Mouse (Mus musculus): ENCODE results near the gene Cmip. TPM values are rescaled to one million over a fixed set of nuclear protein-coding genes. Genes with fewer than 3 reads are reported as not detected.

Gene Cmip
- polyA plus RNA-seq, 1 experiment from 2014 or later: 87.3 TPM

DNA sequence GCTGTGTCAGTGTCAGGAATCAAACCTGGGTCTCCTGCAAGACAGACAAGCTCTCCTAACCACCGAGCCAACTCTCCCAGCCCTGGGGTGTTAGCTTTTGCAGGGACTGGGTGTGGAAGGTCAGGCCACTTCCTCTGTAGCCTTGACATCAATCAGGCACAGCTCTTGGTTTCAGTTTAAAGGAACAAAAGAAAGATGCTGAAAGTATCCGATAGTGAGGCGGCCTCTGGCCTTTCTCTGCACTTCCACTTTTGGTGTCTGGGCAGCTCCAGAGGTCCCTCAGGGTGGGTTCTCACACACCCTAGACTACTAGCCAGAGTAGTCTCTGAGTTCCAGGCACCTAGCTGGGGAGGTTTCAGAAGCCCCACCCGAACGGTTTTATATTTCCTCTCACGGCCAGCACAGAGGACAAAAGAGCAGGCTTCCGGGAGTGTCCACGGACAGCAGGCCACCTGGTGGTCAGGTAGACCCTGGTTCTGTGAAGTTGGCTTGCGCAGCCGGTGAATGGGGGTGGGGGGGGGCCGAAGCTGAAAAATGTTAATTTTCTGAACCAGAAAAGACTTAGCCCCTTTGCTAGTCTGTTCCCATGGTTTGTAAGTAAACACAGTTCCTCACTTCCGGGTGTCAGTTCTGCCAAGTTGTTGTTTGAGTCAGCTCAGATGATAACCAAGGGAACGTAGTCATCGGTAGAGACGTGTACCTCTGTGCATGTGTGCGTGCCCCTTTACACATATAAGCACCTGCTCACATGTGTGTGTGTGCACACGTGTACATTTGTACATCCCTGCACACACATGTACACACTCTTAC is 25.5 kb downstream of the Cmip start:
- WGBS: 63% methylated on average over 17 of the region's 17 CpGs
- ATAC-seq (ENCODE audit: low FRiP score): no peak

DNA sequence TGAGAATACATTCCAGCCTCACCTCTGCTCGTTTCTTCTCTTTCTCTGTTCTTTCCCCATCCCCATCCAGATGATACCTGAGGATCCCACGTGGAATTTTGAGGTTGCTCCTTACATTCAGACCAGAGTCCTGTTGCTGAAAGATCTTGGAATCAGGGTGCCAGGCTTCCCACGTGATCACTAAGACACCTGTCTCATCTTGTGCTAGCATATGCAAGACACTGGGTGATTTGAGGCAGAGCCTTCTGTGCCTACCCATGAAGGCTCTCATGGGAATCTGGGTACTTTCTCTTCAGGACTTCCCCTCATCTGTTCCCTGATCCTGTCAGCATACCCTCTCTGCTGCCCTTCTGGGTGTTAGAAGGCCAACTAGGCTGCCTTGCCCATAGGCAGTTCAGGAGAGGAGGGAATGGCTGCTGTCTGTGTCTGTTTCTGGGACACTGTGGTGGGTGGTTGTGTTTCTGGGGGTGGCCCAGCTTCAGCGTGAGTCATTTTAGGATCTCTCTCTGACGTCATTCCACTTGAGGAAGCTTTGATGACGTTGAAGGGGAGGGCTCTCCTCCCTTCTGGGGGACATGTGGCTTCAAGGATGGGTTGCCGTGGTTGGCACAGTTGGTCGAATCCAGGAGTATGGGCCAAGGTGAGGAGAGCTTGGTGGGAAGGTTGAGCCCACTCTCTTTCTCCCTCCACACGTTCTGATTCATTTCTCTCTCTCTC is 28.1 kb downstream of the Cmip start:
- H3K4me3 ChIP-seq: no peak overlapping the region
- WGBS: 89% methylated on average over 9 of the region's 9 CpGs
- peaks cover 18% of the 10 kb centered on the region for H3K36me3 ChIP-seq
- H3K9ac ChIP-seq: no peak overlapping the region
- no peaks in the 10 kb centered on the region for H3K27me3 ChIP-seq
- H3K9me3 ChIP-seq: no peaks in the 10 kb centered on the region
- no peak for ATAC-seq (ENCODE audit: low FRiP score)
- H3K4me1 ChIP-seq (replicated peaks): peaks cover 61% of the 10 kb centered on the region
- H3K27ac ChIP-seq: no peak overlapping the region
- H3K4me2 ChIP-seq: no peak overlapping the region

More for the DNA sequence above, 25.5 kb downstream of the Cmip start:
- Histone ChIP-seq H3K4me1 (replicated peaks) (peaks cover 72% of the 10 kb centered on the region), H3K27me3 (no peaks in the 10 kb centered on the region), H3K4me2 (no peak overlapping the region), H3K27ac (no peak overlapping the region; the same call in 1 of the 2 replicates), H3K4me3 (no peak overlapping the region), H3K9ac (no peak overlapping the region), H3K36me3 (peaks cover 18% of the 10 kb centered on the region), H3K9me3 (no peaks in the 10 kb centered on the region)

DNA sequence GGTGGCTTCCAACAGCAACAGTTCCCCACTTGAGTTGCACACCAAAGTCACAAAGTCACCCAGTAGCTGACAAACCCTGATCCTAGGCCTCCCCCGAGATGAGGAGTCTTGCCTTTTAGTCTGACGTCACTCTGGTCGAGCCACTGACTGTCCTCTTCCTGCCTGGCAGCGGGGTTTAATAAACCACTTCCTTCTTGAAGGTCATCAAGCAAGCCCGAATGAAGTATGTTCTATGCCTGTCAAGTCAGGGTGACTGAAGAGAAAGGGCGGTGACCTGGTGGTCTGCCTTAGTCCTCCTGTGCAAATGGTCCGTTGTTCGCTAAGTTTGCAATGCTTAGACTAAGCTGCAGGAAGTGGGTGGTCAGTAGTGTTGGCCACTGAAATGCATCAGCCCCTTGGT is 31.1 kb downstream of the Cmip start:
- H3K36me3 ChIP-seq: peaks cover 18% of the 10 kb centered on the region
- H3K9me3 ChIP-seq: no peaks in the 10 kb centered on the region
- no peak overlapping the region for H3K4me3 ChIP-seq
- peaks cover 66% of the 10 kb centered on the region for H3K4me1 ChIP-seq (replicated peaks)
- H3K4me2 ChIP-seq: no peak overlapping the region
- 85% methylated on average over 8 of the region's 8 CpGs for WGBS
- no peaks in the 10 kb centered on the region for H3K27me3 ChIP-seq
- no peak overlapping the region for H3K9ac ChIP-seq
- H3K27ac ChIP-seq: no peak overlapping the region
- ATAC-seq (ENCODE audit: low FRiP score): no peak

DNA sequence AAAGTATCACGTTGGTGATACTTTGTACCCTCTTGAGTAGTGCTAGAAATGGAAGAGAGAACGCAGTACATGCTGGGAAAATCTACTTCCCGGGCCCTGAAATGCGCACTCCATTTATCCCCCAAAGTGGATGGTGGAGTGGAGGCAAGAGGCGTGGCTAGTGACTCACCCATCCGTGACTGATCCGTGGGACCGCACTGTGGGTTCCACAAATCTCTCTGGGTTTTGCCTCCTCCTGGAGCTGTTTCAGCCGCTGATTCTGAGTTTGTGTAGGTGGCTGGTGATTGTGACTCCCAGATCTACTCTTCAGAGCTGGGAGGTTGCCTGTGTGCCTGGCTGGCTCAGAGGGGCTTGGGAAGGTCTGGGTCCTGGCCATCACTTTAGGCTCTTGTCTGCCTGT is 32.2 kb downstream of the Cmip start:
- Histone ChIP-seq H3K36me3 (peaks cover 18% of the 10 kb centered on the region), H3K4me1 (replicated peaks) (peaks cover 66% of the 10 kb centered on the region), H3K4me3 (no peak overlapping the region), H3K27ac (no peak overlapping the region), H3K9me3 (no peaks in the 10 kb centered on the region), H3K4me2 (no peak overlapping the region), H3K9ac (no peak overlapping the region), H3K27me3 (no peaks in the 10 kb centered on the region)
- ATAC-seq (ENCODE audit: low FRiP score): no peak
- 85% methylated on average over 9 of the region's 9 CpGs for WGBS

DNA sequence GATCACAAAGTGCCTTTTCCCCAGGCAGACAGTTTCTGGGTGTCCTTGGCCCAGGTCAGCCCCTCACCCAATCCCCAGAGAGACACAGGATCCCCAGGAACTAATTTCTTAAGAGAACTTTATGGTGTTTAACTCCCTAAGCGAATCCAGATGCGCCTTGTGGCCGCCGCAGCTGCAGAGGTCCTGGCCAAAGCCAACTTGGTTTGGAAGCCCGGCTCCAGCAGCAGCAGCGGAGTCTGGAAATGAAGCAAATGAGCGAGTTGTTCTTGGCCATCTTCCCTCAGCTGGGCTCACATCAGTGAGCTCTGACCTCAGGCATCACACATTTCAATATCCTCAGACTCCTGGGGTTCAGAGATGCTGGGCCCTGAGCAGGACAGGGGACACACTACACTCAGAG is 33.6 kb downstream of the Cmip start:
- Histone ChIP-seq H3K4me2 (no peak overlapping the region), H3K9me3 (no peaks in the 10 kb centered on the region), H3K4me1 (replicated peaks) (peaks cover 71% of the 10 kb centered on the region), H3K27me3 (no peaks in the 10 kb centered on the region), H3K9ac (no peak overlapping the region), H3K27ac (no peak overlapping the region), H3K36me3 (peaks cover 9% of the 10 kb centered on the region), H3K4me3 (no peak overlapping the region)
- no peak for ATAC-seq (ENCODE audit: low FRiP score)
- WGBS: 71% methylated on average over 7 of the region's 7 CpGs

DNA sequence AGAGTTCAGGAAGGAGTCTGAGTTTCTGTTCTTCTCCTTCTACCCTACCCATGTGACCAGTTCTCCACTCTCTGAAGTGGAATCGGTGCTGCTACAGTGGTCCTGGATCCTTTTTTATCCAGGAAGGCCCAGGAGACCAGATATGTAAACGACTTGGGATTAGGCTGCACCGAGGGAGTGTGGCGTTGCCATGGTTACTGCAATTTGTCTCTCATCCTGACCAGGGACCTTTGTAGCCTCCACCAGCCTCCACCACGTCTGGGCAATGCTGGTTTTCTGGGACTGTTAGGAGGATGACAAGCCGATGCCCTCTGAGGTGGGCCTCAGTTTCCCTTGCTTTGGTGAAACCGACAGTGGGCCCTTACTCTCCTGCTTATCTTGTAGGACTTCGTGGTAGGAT is 35.4 kb downstream of the Cmip start:
- H3K27me3 ChIP-seq: no peaks in the 10 kb centered on the region
- ATAC-seq (ENCODE audit: low FRiP score): no peak
- 29% methylated on average over 8 of the region's 8 CpGs for WGBS
- H3K36me3 ChIP-seq: no peaks in the 10 kb centered on the region
- no peak overlapping the region for H3K4me3 ChIP-seq
- peaks cover 76% of the 10 kb centered on the region for H3K4me1 ChIP-seq (replicated peaks)
- H3K9ac ChIP-seq: no peak overlapping the region
- no peak overlapping the region for H3K4me2 ChIP-seq
- no peaks in the 10 kb centered on the region for H3K9me3 ChIP-seq
- no peak overlapping the region for H3K27ac ChIP-seq

DNA sequence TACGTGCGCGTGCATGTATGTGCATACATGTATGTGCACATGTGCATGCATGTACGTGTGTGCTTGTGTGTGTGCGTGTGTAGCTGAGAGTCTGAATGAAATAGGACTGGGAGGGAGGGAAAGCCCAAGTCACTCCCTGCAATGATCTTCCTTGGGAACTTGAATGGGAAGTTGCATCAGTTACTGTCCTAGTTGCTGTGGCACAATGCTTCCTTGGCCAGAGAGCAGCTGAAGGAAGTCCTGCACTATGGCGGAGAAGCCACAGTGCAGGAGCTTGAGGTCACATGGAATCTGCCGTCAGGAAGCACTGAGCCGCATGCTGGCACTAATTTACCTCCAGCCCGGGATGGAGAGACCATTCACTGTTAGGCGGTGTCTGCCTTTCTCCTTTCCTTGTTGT is 37.9 kb downstream of the Cmip start:
- H3K4me2 ChIP-seq: no peak overlapping the region
- WGBS: 75% methylated on average over 10 of the region's 10 CpGs
- ATAC-seq (ENCODE audit: low FRiP score): no peak
- H3K27me3 ChIP-seq: no peaks in the 10 kb centered on the region
- H3K27ac ChIP-seq: no peak overlapping the region
- no peak overlapping the region for H3K9ac ChIP-seq
- H3K4me3 ChIP-seq: no peak overlapping the region
- H3K9me3 ChIP-seq: no peaks in the 10 kb centered on the region
- H3K36me3 ChIP-seq: no peaks in the 10 kb centered on the region
- H3K4me1 ChIP-seq (replicated peaks): peaks cover 86% of the 10 kb centered on the region

DNA sequence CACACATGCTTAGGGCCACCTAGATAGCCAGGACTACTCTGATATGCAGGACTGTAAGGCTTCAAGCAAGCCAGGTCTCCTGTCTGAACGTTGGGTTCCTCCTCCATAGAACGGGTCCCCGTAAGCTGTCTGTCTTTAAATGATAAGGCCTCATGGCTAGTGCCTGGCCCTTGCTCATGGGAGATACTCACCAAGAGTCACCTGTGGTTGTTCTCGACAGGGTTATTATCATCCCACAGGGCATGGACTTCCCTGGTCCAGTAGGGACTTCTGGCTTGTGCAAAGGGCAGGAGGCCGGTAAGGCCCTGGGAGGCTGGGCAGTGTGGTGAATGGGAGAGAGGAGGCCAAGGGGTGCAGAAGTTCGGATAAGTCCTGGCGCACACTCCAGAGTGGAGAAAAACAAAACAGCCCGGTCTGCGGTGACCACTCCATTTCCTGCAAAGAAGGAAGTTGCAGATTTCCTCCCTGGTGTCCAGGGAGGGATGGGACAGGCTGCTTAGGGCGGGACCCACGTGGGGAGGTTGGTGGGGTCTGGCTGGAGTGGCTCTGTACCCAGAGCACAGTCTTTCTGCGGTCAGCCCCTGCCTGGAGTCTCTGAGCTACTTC is 41.2 kb downstream of the Cmip start:
- no peak for ATAC-seq (ENCODE audit: low FRiP score)
- Histone ChIP-seq H3K4me1 (replicated peaks) (peaks cover 84% of the 10 kb centered on the region), H3K4me3 (no peak overlapping the region), H3K36me3 (no peaks in the 10 kb centered on the region), H3K9ac (no peak overlapping the region), H3K27ac (peak overlapping the region; percentile 48; the same call in 1 of the 2 replicates), H3K4me2 (no peak overlapping the region), H3K27me3 (no peaks in the 10 kb centered on the region), H3K9me3 (no peaks in the 10 kb centered on the region)
- 87% methylated on average over 12 of the region's 12 CpGs for WGBS

DNA sequence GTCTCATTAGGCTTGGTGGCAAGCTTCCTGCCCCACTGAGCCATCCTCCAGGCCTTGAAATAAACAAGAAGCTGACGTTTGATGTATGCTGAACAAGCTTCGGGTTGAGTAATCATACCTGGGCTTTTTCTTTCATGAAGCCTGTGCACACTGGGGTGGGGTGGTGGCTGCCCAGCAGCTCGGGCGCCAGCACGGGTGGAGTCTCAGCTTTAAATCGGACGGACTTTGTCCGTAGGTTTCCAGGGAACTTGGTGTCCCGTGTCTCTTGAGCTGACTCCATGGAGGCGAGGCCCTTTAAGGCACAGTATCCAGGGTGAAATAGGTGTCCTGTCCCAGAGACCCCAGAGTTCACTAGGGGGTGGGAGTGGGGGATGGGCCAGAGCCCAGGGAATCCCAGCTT is 42.3 kb downstream of the Cmip start:
- Histone ChIP-seq H3K36me3 (no peaks in the 10 kb centered on the region), H3K27ac (peak overlapping the region; percentile 8; the same call in 1 of the 2 replicates), H3K27me3 (no peaks in the 10 kb centered on the region), H3K9ac (0 out of 2 replicates have a peak overlapping the region, but pooled peaks have one; percentile 29), H3K4me3 (no peak overlapping the region), H3K4me1 (replicated peaks) (peaks cover 84% of the 10 kb centered on the region), H3K4me2 (no peak overlapping the region), H3K9me3 (no peaks in the 10 kb centered on the region)
- ATAC-seq (ENCODE audit: low FRiP score): no peak
- 81% methylated on average over 10 of the region's 10 CpGs for WGBS

DNA sequence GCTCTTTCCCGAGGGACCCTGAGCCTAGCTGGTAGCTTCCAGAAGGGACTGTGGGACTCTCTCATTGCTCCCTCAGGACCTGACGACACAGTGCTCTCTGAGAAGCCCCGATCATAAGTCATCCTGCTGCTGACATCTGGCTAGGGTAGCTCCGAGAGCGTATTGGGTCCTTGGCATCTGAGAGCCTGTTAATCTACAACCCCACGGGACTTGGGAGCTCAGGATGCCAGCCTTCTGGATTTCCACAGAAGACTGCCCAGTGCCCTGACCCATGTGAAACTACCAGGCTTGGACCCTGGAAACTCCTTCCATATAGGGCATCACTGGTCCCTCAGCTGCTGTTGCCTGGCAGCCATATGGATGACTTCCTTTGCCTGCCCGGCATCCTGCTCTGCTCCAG is 43.3 kb downstream of the Cmip start:
- Histone ChIP-seq H3K4me1 (replicated peaks) (peaks cover 82% of the 10 kb centered on the region), H3K9ac (no peak overlapping the region), H3K4me2 (no peak overlapping the region), H3K4me3 (no peak overlapping the region), H3K27me3 (no peaks in the 10 kb centered on the region), H3K27ac (peak overlapping the region; percentile 55), H3K36me3 (no peaks in the 10 kb centered on the region), H3K9me3 (no peaks in the 10 kb centered on the region)
- 52% methylated on average over 7 of the region's 7 CpGs for WGBS
- ATAC-seq (ENCODE audit: low FRiP score): 0 out of 2 replicates have a peak, but pooled peaks have one; percentile 22

DNA sequence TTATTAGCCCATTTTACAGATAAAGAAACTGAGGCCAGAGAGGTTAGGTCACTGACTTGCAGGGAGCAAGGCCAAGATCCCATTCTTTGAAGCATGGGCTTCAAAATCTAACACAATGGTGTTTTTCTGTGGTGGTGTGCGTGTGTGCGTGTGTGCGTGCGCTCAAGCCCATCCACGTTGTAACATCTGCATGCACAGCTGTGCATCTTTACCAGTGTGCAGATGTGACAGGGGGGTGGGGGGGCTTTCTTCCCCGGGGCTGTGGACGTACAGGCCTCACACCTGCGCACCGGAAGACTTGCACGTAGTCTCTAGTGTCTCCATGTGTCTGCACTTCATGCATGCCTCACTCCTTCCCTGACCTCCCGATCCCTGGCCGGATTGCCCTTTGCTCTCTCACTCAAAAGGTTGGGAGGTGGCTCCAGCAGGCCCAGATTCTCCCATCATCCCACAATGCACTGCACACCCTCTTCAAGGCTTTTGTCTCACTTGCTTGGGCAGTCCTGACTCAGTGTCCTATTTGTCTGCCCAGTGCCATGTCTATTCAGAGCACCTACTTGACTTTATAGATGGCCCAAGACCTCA is 44.7 kb downstream of the Cmip start:
- no peak overlapping the region for H3K27ac ChIP-seq
- ATAC-seq (ENCODE audit: low FRiP score): no peak
- H3K4me3 ChIP-seq: no peak overlapping the region
- H3K27me3 ChIP-seq: no peaks in the 10 kb centered on the region
- H3K9me3 ChIP-seq: no peaks in the 10 kb centered on the region
- H3K9ac ChIP-seq: no peak overlapping the region
- no peaks in the 10 kb centered on the region for H3K36me3 ChIP-seq
- 84% methylated on average over 12 of the region's 12 CpGs for WGBS
- peaks cover 79% of the 10 kb centered on the region for H3K4me1 ChIP-seq (replicated peaks)
- H3K4me2 ChIP-seq: no peak overlapping the region

DNA sequence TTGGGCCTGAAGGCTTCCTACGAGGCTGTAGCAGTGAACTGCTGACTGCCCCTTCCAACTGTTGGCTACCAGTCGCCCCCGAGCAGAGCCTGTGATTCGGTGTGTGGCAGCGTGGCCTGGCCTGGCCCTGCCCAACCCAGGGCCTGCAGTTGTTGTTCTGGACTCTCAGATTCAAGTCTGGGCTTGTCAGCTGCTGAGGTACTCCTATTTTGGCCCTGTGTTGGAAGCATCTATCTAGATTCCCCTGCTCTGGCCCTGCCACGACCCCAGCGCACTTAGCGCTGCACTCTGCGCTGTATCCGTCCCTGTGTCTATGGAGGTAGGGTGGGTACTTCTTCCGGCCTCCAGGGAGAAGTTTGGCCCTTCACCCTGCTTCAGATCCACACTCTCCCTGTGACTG is 45.2 kb downstream of the Cmip start:
- no peaks in the 10 kb centered on the region for H3K9me3 ChIP-seq
- no peak overlapping the region for H3K9ac ChIP-seq
- 83% methylated on average over 11 of the region's 11 CpGs for WGBS
- no peaks in the 10 kb centered on the region for H3K36me3 ChIP-seq
- no peak overlapping the region for H3K27ac ChIP-seq
- H3K4me1 ChIP-seq (replicated peaks): peaks cover 84% of the 10 kb centered on the region
- no peak overlapping the region for H3K4me3 ChIP-seq
- no peak for ATAC-seq (ENCODE audit: low FRiP score)
- H3K27me3 ChIP-seq: no peaks in the 10 kb centered on the region
- H3K4me2 ChIP-seq: no peak overlapping the region

All from hindbrain, embryonic 13.5 days (tissue).